Mouse (Mus musculus) midbrain, postnatal 0 days (tissue): ENCODE measurements around the gene Hadha. TPM values are rescaled to one million over a fixed set of nuclear protein-coding genes. Genes with fewer than 3 reads are reported as not detected.

ENCODE experiments used
- ATAC-seq: fragments of 200-750 bp; cut with Nextera tagmentation; 2 replicates; pipeline ENCODE4 v1.8.0; 2017; ENCODE audit warnings: moderate number of reproducible peaks, mild to moderate bottlenecking, moderate TSS enrichment, moderate library complexity; ENCODE audit not compliant: low FRiP score
- DNase-seq: peaks from one replicate; pipeline ENCODE4 v3.0.0-alpha.2; 2015; ENCODE audit warnings: low spot score
- H3K27ac ChIP-seq: fragments of 300-500 bp; sonication (generic); 2 replicates; pipeline ENCODE4 v1.5.1; 2014; ENCODE audit warnings: low read depth, mild to moderate bottlenecking, low read length, mixed read lengths
- H3K27me3 ChIP-seq: fragments of 300-500 bp; sonication (generic); 2 replicates; pipeline ENCODE4 v1.6.1; 2014; ENCODE audit warnings: low read length, control low read depth, mixed read lengths; ENCODE audit not compliant: insufficient read depth
- H3K36me3 ChIP-seq: fragments of 300-500 bp; sonication (generic); 2 replicates; pipeline ENCODE4 v1.6.1; 2014; ENCODE audit warnings: low read length, control low read depth, mixed read lengths; ENCODE audit not compliant: insufficient read depth
- H3K4me1 ChIP-seq: fragments of 300-500 bp; sonication (generic); 2 replicates; pipeline ENCODE4 v1.6.1; 2014; ENCODE audit warnings: mild to moderate bottlenecking, control low read depth, antibody characterized with exemption, low read length, mixed read lengths; ENCODE audit not compliant: insufficient read depth
- H3K4me2 ChIP-seq: fragments of 300-500 bp; sonication (generic); 2 replicates; pipeline ENCODE4 v1.6.1; 2014; ENCODE audit warnings: low read depth, mild to moderate bottlenecking, low read length, mixed read lengths; ENCODE audit not compliant: poor library complexity, severe bottlenecking
- H3K4me3 ChIP-seq: fragments of 300-500 bp; sonication (generic); 2 replicates; pipeline ENCODE4 v1.5.1; 2014; ENCODE audit warnings: low read depth, mild to moderate bottlenecking, low read length, moderate library complexity
- H3K9ac ChIP-seq: fragments of 300-500 bp; sonication (generic); replicated peaks from 2 replicates; pipeline ENCODE4 v1.6.1; 2014; ENCODE audit warnings: mild to moderate bottlenecking, low read length, moderate library complexity, mixed read lengths; ENCODE audit not compliant: poor library complexity, severe bottlenecking
- H3K9me3 ChIP-seq: fragments of 300-500 bp; sonication (generic); 2 replicates; pipeline ENCODE4 v1.6.1; 2016; ENCODE audit warnings: low read length, control low read depth
- CTCF ChIP-seq: IDR thresholded peaks from 2 replicates; pipeline ENCODE4 v1.5.1; 2016; ENCODE audit warnings: antibody characterized with exemption, mild to moderate bottlenecking
- WGBS: fragments of 180-500 bp; shearing (Covaris S2); extraction: QIAGEN DNeasy Blood & Tissue Kit; methylation state at CpG from one replicate; pipeline ENCODE4 v1.1.7; 2014; 5-methylcytosine and 5-hydroxymethylcytosine counted together
- polyA plus RNA-seq: library from polyadenylated mRNA; unstranded; fragments of >200 nt; fragmentation: Nextera tagmentation; extraction: Ambion mirVana; gene quantifications from 2 replicates; pipeline ENCODE4 v1.2.1, GENCODE M21; 2015
- total RNA-seq: library from RNA; depleted of rRNA; stranded (reverse); fragments of >200 nt; gene quantifications from 2 replicates; pipeline ENCODE4 v1.2.3, GENCODE M21; 2014

The Hadha gene
- total and polyA plus RNA-seq, 2 experiments from 2014 or later: 42.3 to 59.8 TPM

DNA sequence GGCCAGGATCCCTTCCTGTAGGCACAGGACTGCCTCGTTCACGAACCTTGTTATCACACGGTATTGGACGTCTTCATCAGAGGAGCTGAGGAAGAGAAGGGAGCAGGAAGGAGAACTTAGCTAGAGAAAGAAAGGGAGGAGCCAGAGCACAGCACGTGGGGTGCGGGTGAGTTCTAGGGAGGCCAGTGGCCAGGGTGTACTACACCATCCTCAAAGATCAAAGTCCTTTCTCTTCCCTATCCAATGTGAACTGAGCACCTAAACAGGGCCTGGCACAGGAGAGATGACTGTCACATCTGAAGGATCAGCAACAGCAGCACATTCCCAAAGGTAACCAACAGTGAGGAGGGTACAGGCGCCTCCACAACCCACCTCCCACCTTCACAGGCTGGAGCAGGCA, 34.9 kb downstream of the Hadha start:
- H3K4me1 ChIP-seq: no peaks in the 10 kb centered on the region
- WGBS: 80% methylated on average over 7 of the region's 7 CpGs
- DNase-seq (no peak), ATAC-seq (no peak)
- no peaks in the 10 kb centered on the region for H3K9me3 ChIP-seq
- H3K4me2 ChIP-seq: no peak overlapping the region
- no peak overlapping the region for H3K4me3 ChIP-seq
- no peak for TF ChIP-seq CTCF
- peaks cover 71% of the 10 kb centered on the region for H3K36me3 ChIP-seq
- no peak overlapping the region for H3K9ac ChIP-seq
- no peaks in the 10 kb centered on the region for H3K27me3 ChIP-seq
- no peak overlapping the region for H3K27ac ChIP-seq

DNA sequence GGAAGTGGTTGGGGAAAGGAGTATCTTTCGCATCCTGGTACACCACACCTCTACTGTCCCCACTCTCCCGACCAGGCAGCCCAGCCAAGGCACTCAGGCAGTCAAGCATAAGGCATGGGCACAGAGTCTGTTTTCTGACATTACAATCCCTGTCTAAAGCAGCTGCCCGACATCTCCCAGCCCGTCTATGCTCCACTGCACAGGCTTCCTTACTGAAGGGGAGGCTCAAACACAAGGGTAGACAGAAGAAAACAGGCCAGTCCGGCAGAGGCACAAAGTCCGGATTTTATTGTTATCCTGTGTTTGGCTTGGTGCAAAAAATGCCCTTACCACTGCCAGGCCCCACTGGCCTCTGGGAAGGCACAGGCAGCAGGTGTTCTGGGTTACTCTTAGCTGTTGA, 35.8 kb downstream of the Hadha start:
- Histone ChIP-seq H3K9me3 (no peaks in the 10 kb centered on the region), H3K36me3 (peaks cover 61% of the 10 kb centered on the region), H3K27me3 (no peaks in the 10 kb centered on the region), H3K27ac (no peak overlapping the region), H3K4me1 (no peaks in the 10 kb centered on the region), H3K4me2 (no peak overlapping the region), H3K9ac (no peak overlapping the region), H3K4me3 (no peak overlapping the region)
- ATAC-seq (no peak), DNase-seq (no peak)
- 72% methylated on average over 6 of the region's 6 CpGs for WGBS
- TF ChIP-seq CTCF: no peak

DNA sequence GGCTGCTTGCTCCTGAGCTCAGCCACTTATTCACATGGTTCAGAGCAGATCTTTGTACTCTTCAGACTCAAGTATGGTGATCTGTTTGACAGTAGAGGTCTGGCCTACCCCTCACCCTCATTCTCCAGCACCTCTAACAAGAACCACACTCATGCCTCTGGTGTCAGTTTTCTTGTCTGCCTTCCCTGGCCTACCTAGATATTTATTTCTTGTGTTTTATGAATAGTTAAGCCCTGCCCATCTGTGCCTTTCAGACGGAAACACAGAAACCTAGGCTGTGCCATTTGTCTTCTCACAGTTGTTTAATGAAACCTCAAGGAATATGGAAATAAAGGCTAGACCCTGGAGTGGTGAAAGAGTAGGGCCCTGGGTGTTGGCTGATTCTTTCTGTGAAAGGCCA, 36.9 kb downstream of the Hadha start:
- no peak overlapping the region for H3K4me3 ChIP-seq
- 86% methylated on average over 1 of the region's 1 CpGs for WGBS
- TF ChIP-seq CTCF: no peak
- DNase-seq (no peak), ATAC-seq (no peak)
- H3K9ac ChIP-seq: no peak overlapping the region
- no peak overlapping the region for H3K27ac ChIP-seq
- H3K27me3 ChIP-seq: peaks cover 3% of the 10 kb centered on the region; the same call in 1 of the 2 replicates
- no peaks in the 10 kb centered on the region for H3K9me3 ChIP-seq
- no peak overlapping the region for H3K4me2 ChIP-seq
- no peaks in the 10 kb centered on the region for H3K4me1 ChIP-seq
- peaks cover 53% of the 10 kb centered on the region for H3K36me3 ChIP-seq

DNA sequence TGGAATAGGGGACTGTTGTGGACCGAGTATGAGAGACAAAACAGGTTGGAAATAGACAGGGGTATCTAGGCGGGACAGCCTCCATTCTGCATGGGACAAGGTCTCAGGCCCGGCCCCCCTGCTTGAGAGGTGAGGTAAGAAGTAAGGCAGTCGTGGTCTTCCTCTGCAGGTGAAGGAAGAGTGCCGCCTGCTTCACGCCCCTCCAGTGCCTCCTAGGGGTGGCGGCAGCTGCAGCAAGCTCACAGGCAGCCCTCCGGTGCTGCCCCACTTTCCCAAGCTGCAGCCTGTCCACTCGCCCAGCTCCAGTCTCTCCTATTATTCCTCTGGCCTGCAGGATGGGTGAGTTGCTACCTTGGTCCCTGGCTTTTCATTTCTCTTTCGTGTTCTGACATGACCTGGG, 39.2 kb downstream of the Hadha start:
- no peak overlapping the region for H3K4me2 ChIP-seq
- H3K4me3 ChIP-seq: no peak overlapping the region
- H3K27ac ChIP-seq: no peak overlapping the region
- WGBS: 53% methylated on average over 10 of the region's 10 CpGs
- no peaks in the 10 kb centered on the region for H3K9me3 ChIP-seq
- ATAC-seq (no peak), DNase-seq (no peak)
- no peak overlapping the region for H3K9ac ChIP-seq
- peaks cover 5% of the 10 kb centered on the region for H3K4me1 ChIP-seq
- H3K36me3 ChIP-seq: peaks cover 31% of the 10 kb centered on the region
- H3K27me3 ChIP-seq: peaks cover 3% of the 10 kb centered on the region; the same call in 1 of the 2 replicates
- peak; percentile 36 for TF ChIP-seq CTCF

DNA sequence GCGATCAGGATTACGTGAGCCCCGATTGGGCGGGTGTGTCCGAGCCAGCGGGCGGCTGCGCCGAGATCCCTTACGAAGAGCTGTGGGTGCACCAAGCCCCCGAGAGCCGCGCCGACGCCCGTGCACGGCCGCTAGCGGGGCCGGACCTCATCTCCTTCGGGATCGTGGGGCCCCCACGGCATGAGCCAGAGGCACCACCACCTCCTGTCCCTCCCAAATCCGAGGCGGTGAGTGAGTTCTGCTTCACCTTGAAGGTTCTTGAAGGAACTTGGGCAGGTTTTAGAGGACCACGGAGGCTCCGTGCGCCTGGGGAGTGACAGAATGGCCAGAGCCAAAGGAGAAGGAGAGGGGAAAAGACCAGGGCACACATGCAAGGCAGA, 40.2 kb downstream of the Hadha start:
- Histone ChIP-seq H3K9ac (peak overlapping the region; percentile 58), H3K4me1 (peaks cover 5% of the 10 kb centered on the region), H3K36me3 (peaks cover 22% of the 10 kb centered on the region), H3K4me2 (peak overlapping the region; percentile 72), H3K27me3 (peaks cover 3% of the 10 kb centered on the region; the same call in 1 of the 2 replicates), H3K9me3 (no peaks in the 10 kb centered on the region), H3K27ac (no peak overlapping the region), H3K4me3 (peak overlapping the region; percentile 53)
- DNase-seq (no peak), ATAC-seq (no peak)
- no peak for TF ChIP-seq CTCF
- 7% methylated on average over 21 of the region's 28 CpGs for WGBS

DNA sequence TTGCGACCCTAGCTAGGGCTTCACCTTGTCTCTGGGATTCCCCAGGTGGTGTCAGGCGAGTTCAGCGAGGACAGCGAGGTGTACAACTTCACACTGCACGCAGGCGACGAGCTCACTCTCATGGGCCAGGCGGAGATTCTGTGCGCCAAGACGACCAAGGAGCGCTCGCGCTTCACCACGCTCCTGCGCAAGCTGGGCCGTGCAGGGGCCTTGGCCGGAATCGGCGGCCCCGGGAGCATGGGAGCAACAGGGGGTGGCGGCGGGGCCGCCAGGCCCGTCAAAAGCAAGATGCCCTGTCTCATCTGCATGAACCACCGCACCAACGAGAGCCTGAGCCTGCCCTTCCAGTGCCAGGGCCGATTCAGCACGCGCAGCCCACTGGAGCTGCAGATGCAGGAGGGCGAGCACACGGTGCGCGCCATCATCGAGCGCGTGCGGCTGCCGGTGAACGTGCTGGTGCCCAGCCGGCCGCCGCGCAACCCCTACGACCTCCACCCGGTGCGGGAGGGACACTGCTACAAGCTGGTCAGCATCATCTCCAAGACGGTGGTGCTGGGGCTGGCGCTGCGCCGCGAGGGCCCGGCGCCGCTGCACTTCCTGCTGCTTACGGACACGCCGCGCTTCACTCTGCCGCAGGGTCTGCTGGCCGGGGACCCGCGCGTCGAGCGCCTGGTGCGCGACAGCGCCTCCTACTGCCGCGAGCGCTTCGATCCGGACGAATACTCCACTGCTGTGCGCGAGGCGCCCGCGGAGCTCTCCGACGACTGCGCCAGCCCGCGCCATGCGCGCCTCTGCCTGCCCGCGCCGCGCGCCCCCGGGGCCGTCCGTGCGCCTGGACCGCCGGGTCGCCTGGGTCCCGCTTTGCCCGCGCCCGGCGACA, 40.8 kb downstream of the Hadha start:
- H3K36me3 ChIP-seq: peaks cover 15% of the 10 kb centered on the region
- H3K27ac ChIP-seq: peak overlapping the region; percentile 33
- ATAC-seq (peak; percentile 77), DNase-seq (peak; percentile 89)
- peaks cover 3% of the 10 kb centered on the region; the same call in 1 of the 2 replicates for H3K27me3 ChIP-seq
- H3K4me1 ChIP-seq: peaks cover 5% of the 10 kb centered on the region
- H3K4me3 ChIP-seq: peak overlapping the region; percentile 53
- 2% methylated on average over 91 of the region's 103 CpGs for WGBS
- H3K9ac ChIP-seq: peak overlapping the region; percentile 58
- peak overlapping the region; percentile 72 for H3K4me2 ChIP-seq
- peak; percentile 74 for TF ChIP-seq CTCF
- H3K9me3 ChIP-seq: no peaks in the 10 kb centered on the region
